Mouse (Mus musculus) heart, embryonic 16.5 days (tissue): ENCODE results near the gene Gpr3. TPM values are rescaled to one million over a fixed set of nuclear protein-coding genes. Genes with fewer than 3 reads are reported as not detected.
A peak's percentile ranks its signal among the peaks of the same experiment; 100 is the strongest.

ENCODE experiments used
- ATAC-seq: fragments of 200-750 bp; cut with Nextera tagmentation; replicated peaks from 2 replicates; pipeline ENCODE4 v1.8.0; 2017; ENCODE audit warnings: moderate number of reproducible peaks; ENCODE audit not compliant: insufficient read depth, low FRiP score; ENCODE audit errors: extremely low read depth
- H3K27ac ChIP-seq: fragments of 300-500 bp; sonication (generic); 2 replicates; pipeline ENCODE4 v1.5.1; 2014; ENCODE audit warnings: mild to moderate bottlenecking, low read length, control low read depth, moderate library complexity
- H3K27me3 ChIP-seq: fragments of 300-500 bp; sonication (generic); 2 replicates; pipeline ENCODE4 v1.6.1; 2014; ENCODE audit warnings: low read length, mixed read lengths; ENCODE audit not compliant: control insufficient read depth, insufficient read depth
- H3K36me3 ChIP-seq: fragments of 300-500 bp; sonication (generic); 2 replicates; pipeline ENCODE4 v1.6.1; 2014; ENCODE audit not compliant: control insufficient read depth, insufficient read depth
- H3K4me1 ChIP-seq: fragments of 300-500 bp; sonication (generic); 2 replicates; pipeline ENCODE4 v1.6.1; 2014; ENCODE audit warnings: low read length, mixed read lengths; ENCODE audit not compliant: control insufficient read depth, insufficient read depth
- H3K4me2 ChIP-seq: fragments of 300-500 bp; sonication (generic); 2 replicates; pipeline ENCODE4 v1.6.1; 2014; ENCODE audit warnings: low read depth, mild to moderate bottlenecking, control low read depth, low read length
- H3K4me3 ChIP-seq: fragments of 300-500 bp; sonication (generic); 2 replicates; pipeline ENCODE4 v1.5.1; 2014; ENCODE audit warnings: mild to moderate bottlenecking, control low read depth, low read length
- H3K9ac ChIP-seq: fragments of 300-500 bp; sonication (generic); 2 replicates; pipeline ENCODE4 v1.6.1; 2014; ENCODE audit warnings: low read length, control low read depth
- H3K9me3 ChIP-seq: fragments of 300-500 bp; sonication (generic); replicated peaks from 2 replicates; pipeline ENCODE4 v1.6.1; 2016; ENCODE audit warnings: low read length; ENCODE audit not compliant: control insufficient read depth
- WGBS: fragments of 180-500 bp; shearing (Covaris S2); extraction: QIAGEN DNeasy Blood & Tissue Kit; methylation state at CpG from one replicate; pipeline ENCODE4 v1.1.7; 2014; 5-methylcytosine and 5-hydroxymethylcytosine counted together
- microRNA-seq: library from miRNA; unstranded; fragments of <30 nt; microRNA quantifications from one replicate; pipeline ENCODE4, GENCODE M21; 2017
- polyA plus RNA-seq: library from polyadenylated mRNA; unstranded; fragments of >200 nt; fragmentation: Nextera tagmentation; extraction: Ambion mirVana; gene quantifications from 2 replicates; pipeline ENCODE4 v1.2.1, GENCODE M21; 2015

Gene Gpr3
- polyA plus RNA-seq, 1 experiment from 2014 or later = 0.14 TPM

DNA sequence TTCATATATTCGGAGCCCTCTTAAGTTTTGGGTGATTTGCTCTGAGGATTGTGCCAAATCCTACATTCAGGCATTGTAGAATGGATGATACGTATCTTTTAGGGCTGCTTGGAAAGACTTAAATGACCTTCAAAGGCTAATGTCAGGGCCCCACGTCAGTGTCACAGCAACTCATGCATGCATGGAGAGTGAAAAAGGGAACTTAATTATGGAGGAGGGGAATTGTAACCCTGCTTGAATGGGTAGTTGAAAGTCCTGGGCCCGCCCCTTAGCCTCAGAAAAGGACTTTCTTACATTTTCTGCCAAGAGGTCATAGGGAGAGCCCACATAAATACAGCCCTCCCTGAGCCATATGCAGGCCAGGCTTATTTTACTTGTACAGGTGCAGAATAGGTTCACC, 52.7 kb downstream of the Gpr3 start:
- Histone ChIP-seq H3K9me3 (no peaks in the 10 kb centered on the region), H3K27ac (peak overlapping the region; percentile 61), H3K4me1 (peaks cover 36% of the 10 kb centered on the region), H3K9ac (no peak overlapping the region), H3K36me3 (no peaks in the 10 kb centered on the region; the same call in 1 of the 2 replicates), H3K4me2 (no peak overlapping the region), H3K4me3 (no peak overlapping the region), H3K27me3 (no peaks in the 10 kb centered on the region)
- no peak for ATAC-seq
- WGBS = 72% methylated on average over 4 of the region's 4 CpGs

Small RNA genes within 50 kb of the gene (microRNA-seq; reads per million reads assigned to microRNA genes)
- gene Mir7017 = not detected

Other genes starting within 250 kb of the Gpr3 start
- gene Fgr, start 238.4 kb downstream of the Gpr3 start, polyA plus RNA-seq = 0.70 and 1.4 TPM in 2 replicates
- gene Ahdc1, start 201.3 kb downstream of the Gpr3 start, polyA plus RNA-seq = 7.1 and 7.2 TPM in 2 replicates
- gene Wasf2, start 82.0 kb downstream of the Gpr3 start, polyA plus RNA-seq = 45.0 and 66.3 TPM in 2 replicates
- 0.66 TPM in 1 of 2 replicates, not detected in the other for gene Cd164l2, start 405 bp downstream of the Gpr3 start, polyA plus RNA-seq
- 3.4 and 3.6 TPM in 2 replicates for gene Map3k6, start 28.3 kb upstream of the Gpr3 start, polyA plus RNA-seq
- gene Sytl1, start 50.6 kb upstream of the Gpr3 start, polyA plus RNA-seq = 3.4 and 7.6 TPM in 2 replicates
- gene Tmem222, start 65.3 kb upstream of the Gpr3 start, polyA plus RNA-seq = 55.5 and 59.2 TPM in 2 replicates
- 13.5 and 13.7 TPM in 2 replicates for gene Wdtc1, start 140.9 kb upstream of the Gpr3 start, polyA plus RNA-seq
- gene Slc9a1, start 157.2 kb upstream of the Gpr3 start, polyA plus RNA-seq = 7.2 and 8.1 TPM in 2 replicates